Mouse (Mus musculus): ENCODE data around the gene Nrxn1.

GRCm38 (mm10) chr17:90773233-90773632, 319.6 kb downstream of the Nrxn1 start:
- TF ChIP-seq ZC3H11A (IDR thresholded peaks at IDR 0.05; ENCODE audit: borderline replicate concordance, low read depth, low read length) = no peak
- no peak for TF ChIP-seq ZNF384 (IDR thresholded peaks at IDR 0.05; ENCODE audit: low read depth, low read length)

Measured in ES-E14 (cell line).